Mouse (Mus musculus): Measurements from ENCODE around the gene Ogdh. TPM values are rescaled to one million over a fixed set of nuclear protein-coding genes. Genes with fewer than 3 reads are reported as not detected.

Ogdh gene
- total and polyA plus RNA-seq, 3 experiments: 49.5 to 108 (median 65.5) TPM

- Histone ChIP-seq H3K36me3 (replicated peaks) (peaks cover 89% of the 10 kb centered on the region), H3K4me1 (ENCODE audit: insufficient read depth, low read depth, low read length) (no peaks in the 10 kb centered on the region; the same call in 1 of the 2 replicates), H3K4me3 (ENCODE audit: low read depth, low read length) (no peak overlapping the region), H3K9me3 (replicated peaks) (no peaks in the 10 kb centered on the region), H3K27me3 (ENCODE audit: insufficient read depth, low read length) (no peaks in the 10 kb centered on the region)
- no peak for ATAC-seq (ENCODE audit: extremely low read depth, insufficient number of reproducible peaks, low FRiP score, poor library complexity, severe bottlenecking)
- no peak for DNase-seq (ENCODE audit: low spot score)
- no peak for TF ChIP-seq TAL1 (conservative IDR thresholded peaks at IDR 0.05; ENCODE audit: low read depth, low read length)
Measured at GRCm38 (mm10) chr11:6308181-6308580, 16.7 kb downstream of the Ogdh start.

GRCm38 (mm10) chr11:6313874-6314406 is 22.5 kb downstream of the Ogdh start:
- no peak overlapping the region for H3K4me3 ChIP-seq (ENCODE audit: low read depth, low read length)
- no peaks in the 10 kb centered on the region for H3K9me3 ChIP-seq (replicated peaks)
- peaks cover 90% of the 10 kb centered on the region for H3K36me3 ChIP-seq (replicated peaks)
- no peaks in the 10 kb centered on the region for H3K27me3 ChIP-seq (ENCODE audit: insufficient read depth, low read length)
- no peak for ATAC-seq (ENCODE audit: extremely low read depth, insufficient number of reproducible peaks, low FRiP score, poor library complexity, severe bottlenecking)
- DNase-seq (ENCODE audit: low spot score): no peak
- no peak for TF ChIP-seq TAL1 (conservative IDR thresholded peaks at IDR 0.05; ENCODE audit: low read depth, low read length)
- TF ChIP-seq GATA1 (IDR thresholded peaks at IDR 0.05; ENCODE audit: borderline replicate concordance, low read length): no peak
- no peak for TF ChIP-seq CTCF (IDR thresholded peaks at IDR 0.05; ENCODE audit: low read depth, low read length)
- no peak for TF ChIP-seq POLR2AphosphoS5 (IDR thresholded peaks at IDR 0.05; ENCODE audit: insufficient replicate concordance, low read depth, low read length)
- no peak for TF ChIP-seq GATA2 (IDR thresholded peaks at IDR 0.05; ENCODE audit: borderline replicate concordance, low read depth, low read length)
- H3K4me1 ChIP-seq (ENCODE audit: insufficient read depth, low read depth, low read length): no peaks in the 10 kb centered on the region

- TF ChIP-seq GATA1 (IDR thresholded peaks at IDR 0.05; ENCODE audit: borderline replicate concordance, low read length): no peak
- TF ChIP-seq CTCF (IDR thresholded peaks at IDR 0.05; ENCODE audit: low read depth, low read length): no peak
- TF ChIP-seq GATA2 (IDR thresholded peaks at IDR 0.05; ENCODE audit: borderline replicate concordance, low read depth, low read length): no peak
- TF ChIP-seq POLR2AphosphoS5 (IDR thresholded peaks at IDR 0.05; ENCODE audit: insufficient replicate concordance, low read depth, low read length): no peak
- TF ChIP-seq TAL1 (conservative IDR thresholded peaks at IDR 0.05; ENCODE audit: low read depth, low read length): no peak
- Histone ChIP-seq H3K36me3 (replicated peaks) (peaks cover 95% of the 10 kb centered on the region), H3K9me3 (replicated peaks) (no peaks in the 10 kb centered on the region), H3K27me3 (ENCODE audit: insufficient read depth, low read length) (no peaks in the 10 kb centered on the region), H3K4me3 (ENCODE audit: low read depth, low read length) (no peak overlapping the region), H3K4me1 (ENCODE audit: insufficient read depth, low read depth, low read length) (no peaks in the 10 kb centered on the region; the same call in 1 of the 2 replicates)
- DNase-seq (ENCODE audit: low spot score): no peak
- ATAC-seq (ENCODE audit: extremely low read depth, insufficient number of reproducible peaks, low FRiP score, poor library complexity, severe bottlenecking): no peak
Measured at GRCm38 (mm10) chr11:6316821-6317220, 25.4 kb downstream of the Ogdh start.

- no peak for DNase-seq (ENCODE audit: low spot score)
- Histone ChIP-seq H3K4me3 (ENCODE audit: low read depth, low read length) (no peak overlapping the region), H3K36me3 (replicated peaks) (peaks cover 95% of the 10 kb centered on the region), H3K9me3 (replicated peaks) (no peaks in the 10 kb centered on the region), H3K27me3 (ENCODE audit: insufficient read depth, low read length) (no peaks in the 10 kb centered on the region), H3K4me1 (ENCODE audit: insufficient read depth, low read depth, low read length) (no peaks in the 10 kb centered on the region; the same call in 1 of the 2 replicates)
- no peak for ATAC-seq (ENCODE audit: extremely low read depth, insufficient number of reproducible peaks, low FRiP score, poor library complexity, severe bottlenecking)
- TF ChIP-seq GATA1 (IDR thresholded peaks at IDR 0.05; ENCODE audit: borderline replicate concordance, low read length) (no peak), CTCF (IDR thresholded peaks at IDR 0.05; ENCODE audit: low read depth, low read length) (no peak), GATA2 (IDR thresholded peaks at IDR 0.05; ENCODE audit: borderline replicate concordance, low read depth, low read length) (no peak), POLR2AphosphoS5 (IDR thresholded peaks at IDR 0.05; ENCODE audit: insufficient replicate concordance, low read depth, low read length) (no peak), TAL1 (conservative IDR thresholded peaks at IDR 0.05; ENCODE audit: low read depth, low read length) (no peak)
Measured at GRCm38 (mm10) chr11:6318559-6318958, 27.1 kb downstream of the Ogdh start.

- DNase-seq (ENCODE audit: low spot score) (no peak), ATAC-seq (ENCODE audit: extremely low read depth, insufficient number of reproducible peaks, low FRiP score, poor library complexity, severe bottlenecking) (no peak)
- no peak overlapping the region for H3K4me3 ChIP-seq (ENCODE audit: low read depth, low read length)
- H3K27me3 ChIP-seq (ENCODE audit: insufficient read depth, low read length): no peaks in the 10 kb centered on the region
- H3K9me3 ChIP-seq (replicated peaks): no peaks in the 10 kb centered on the region
- peaks cover 95% of the 10 kb centered on the region for H3K36me3 ChIP-seq (replicated peaks)
- H3K4me1 ChIP-seq (ENCODE audit: insufficient read depth, low read depth, low read length): no peaks in the 10 kb centered on the region; the same call in 1 of the 2 replicates
- TF ChIP-seq GATA1 (IDR thresholded peaks at IDR 0.05; ENCODE audit: borderline replicate concordance, low read length): no peak
Measured at GRCm38 (mm10) chr11:6319374-6319773, 27.9 kb downstream of the Ogdh start.

GRCm38 (mm10) chr11:6322086-6322485 is 30.7 kb downstream of the Ogdh start:
- Histone ChIP-seq H3K27me3 (ENCODE audit: insufficient read depth, low read length) (no peaks in the 10 kb centered on the region), H3K4me3 (ENCODE audit: low read depth, low read length) (no peak overlapping the region), H3K4me1 (ENCODE audit: insufficient read depth, low read depth, low read length) (no peaks in the 10 kb centered on the region; the same call in 1 of the 2 replicates), H3K36me3 (replicated peaks) (peaks cover 86% of the 10 kb centered on the region), H3K9me3 (replicated peaks) (no peaks in the 10 kb centered on the region)
- no peak for ATAC-seq (ENCODE audit: extremely low read depth, insufficient number of reproducible peaks, low FRiP score, poor library complexity, severe bottlenecking)
- DNase-seq (ENCODE audit: low spot score): no peak
- TF ChIP-seq POLR2AphosphoS5 (IDR thresholded peaks at IDR 0.05; ENCODE audit: insufficient replicate concordance, low read depth, low read length): no peak
- TF ChIP-seq GATA1 (IDR thresholded peaks at IDR 0.05; ENCODE audit: borderline replicate concordance, low read length): no peak
- no peak for TF ChIP-seq CTCF (IDR thresholded peaks at IDR 0.05; ENCODE audit: low read depth, low read length)
- TF ChIP-seq TAL1 (conservative IDR thresholded peaks at IDR 0.05; ENCODE audit: low read depth, low read length): no peak
- TF ChIP-seq GATA2 (IDR thresholded peaks at IDR 0.05; ENCODE audit: borderline replicate concordance, low read depth, low read length): no peak

- Histone ChIP-seq H3K36me3 (replicated peaks) (peaks cover 76% of the 10 kb centered on the region), H3K4me3 (ENCODE audit: low read depth, low read length) (no peak overlapping the region), H3K4me1 (ENCODE audit: insufficient read depth, low read depth, low read length) (no peaks in the 10 kb centered on the region; the same call in 1 of the 2 replicates), H3K9me3 (replicated peaks) (no peaks in the 10 kb centered on the region), H3K27me3 (ENCODE audit: insufficient read depth, low read length) (no peaks in the 10 kb centered on the region)
- ATAC-seq (ENCODE audit: extremely low read depth, insufficient number of reproducible peaks, low FRiP score, poor library complexity, severe bottlenecking) (no peak), DNase-seq (ENCODE audit: low spot score) (no peak)
- TF ChIP-seq POLR2AphosphoS5 (IDR thresholded peaks at IDR 0.05; ENCODE audit: insufficient replicate concordance, low read depth, low read length): no peak
- TF ChIP-seq CTCF (IDR thresholded peaks at IDR 0.05; ENCODE audit: low read depth, low read length): no peak
- no peak for TF ChIP-seq GATA1 (IDR thresholded peaks at IDR 0.05; ENCODE audit: borderline replicate concordance, low read length)
- no peak for TF ChIP-seq TAL1 (conservative IDR thresholded peaks at IDR 0.05; ENCODE audit: low read depth, low read length)
- TF ChIP-seq GATA2 (IDR thresholded peaks at IDR 0.05; ENCODE audit: borderline replicate concordance, low read depth, low read length): no peak
Measured at GRCm38 (mm10) chr11:6323348-6323747, 31.9 kb downstream of the Ogdh start.
